Mouse (Mus musculus) lung, adult 2 months (tissue): ENCODE measurements at regions not wholly inside any gene's neighbourhood (a gene's known extent, or its start where the extent isn't known, plus 50 kb on each side); places are given as distances from the start of the nearest gene placed in this dataset.

Source experiments
- CTCF ChIP-seq: fragments of 200-500 bp; IDR thresholded peaks from 2 replicates; pipeline ENCODE4 v1.5.1; 2011; ENCODE audit warnings: mild to moderate bottlenecking, low read length, control low read depth; ENCODE audit not compliant: insufficient read depth
- POLR2A ChIP-seq: fragments of 200-500 bp; IDR thresholded peaks from 2 replicates; pipeline ENCODE4 v1.6.1; 2011; ENCODE audit warnings: low read depth, mild to moderate bottlenecking, control low read depth, low read length, borderline replicate concordance; ENCODE audit errors: extremely low read depth

DNA sequence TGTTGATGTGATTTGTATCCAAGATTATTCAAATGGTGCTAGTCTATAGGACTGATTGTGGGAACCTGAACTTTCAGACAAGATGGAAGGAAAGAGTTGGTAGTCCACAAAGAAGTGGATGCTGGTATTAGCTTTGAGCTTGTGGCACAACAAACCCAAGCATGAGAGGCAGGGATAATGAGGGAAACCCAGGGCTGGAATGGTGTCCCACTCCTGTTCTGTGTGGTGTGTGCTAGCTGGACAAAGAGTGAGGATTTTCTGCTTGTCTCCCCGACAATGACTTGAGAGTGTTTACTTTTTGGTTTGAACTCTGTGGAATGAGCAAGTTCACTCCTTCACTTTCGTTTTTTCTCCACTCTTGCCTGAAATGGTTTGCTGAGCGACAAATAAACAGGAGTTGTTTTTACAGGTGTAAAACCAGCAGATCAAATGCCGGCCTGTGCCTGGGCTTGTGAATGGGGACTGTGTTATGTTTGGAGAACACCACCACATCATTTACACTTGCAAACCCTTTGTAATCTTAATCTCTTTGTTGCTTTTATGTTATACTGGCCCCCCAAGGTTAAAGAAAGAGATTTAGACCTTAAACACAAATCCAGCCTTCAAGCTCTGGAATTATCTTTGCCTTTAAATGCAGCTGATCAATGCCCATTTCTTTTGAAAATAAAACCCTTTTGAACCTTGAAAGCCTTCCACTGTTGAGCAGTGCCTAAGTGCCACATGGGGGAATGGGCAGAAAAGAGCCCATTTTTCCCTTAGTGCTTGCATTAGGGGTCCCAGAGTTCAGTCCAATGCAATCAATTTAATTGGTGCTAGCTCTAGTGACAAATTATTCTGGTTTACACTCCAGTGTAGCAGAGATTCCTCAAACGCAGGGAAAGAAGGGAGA is 349.4 kb downstream of the Bcl11a start:
- no peak for TF ChIP-seq CTCF
- no peak for TF ChIP-seq POLR2A
